Mouse (Mus musculus) heart, embryonic 16.5 days (tissue): ENCODE data around the gene Mtfp1. TPM values are rescaled to one million over a fixed set of nuclear protein-coding genes. Genes with fewer than 3 reads are reported as not detected.
A peak's percentile ranks its signal among the peaks of the same experiment; 100 is the strongest.

Experiments
- ATAC-seq: fragments of 200-750 bp; cut with Nextera tagmentation; replicated peaks from 2 replicates; pipeline ENCODE4 v1.8.0; 2017; ENCODE audit warnings: moderate number of reproducible peaks; ENCODE audit not compliant: insufficient read depth, low FRiP score; ENCODE audit errors: extremely low read depth
- H3K27ac ChIP-seq: fragments of 300-500 bp; sonication (generic); 2 replicates; pipeline ENCODE4 v1.5.1; 2014; ENCODE audit warnings: mild to moderate bottlenecking, low read length, control low read depth, moderate library complexity
- H3K27me3 ChIP-seq: fragments of 300-500 bp; sonication (generic); 2 replicates; pipeline ENCODE4 v1.6.1; 2014; ENCODE audit warnings: low read length, mixed read lengths; ENCODE audit not compliant: control insufficient read depth, insufficient read depth
- H3K36me3 ChIP-seq: fragments of 300-500 bp; sonication (generic); 2 replicates; pipeline ENCODE4 v1.6.1; 2014; ENCODE audit not compliant: control insufficient read depth, insufficient read depth
- H3K4me1 ChIP-seq: fragments of 300-500 bp; sonication (generic); 2 replicates; pipeline ENCODE4 v1.6.1; 2014; ENCODE audit warnings: low read length, mixed read lengths; ENCODE audit not compliant: control insufficient read depth, insufficient read depth
- H3K4me2 ChIP-seq: fragments of 300-500 bp; sonication (generic); 2 replicates; pipeline ENCODE4 v1.6.1; 2014; ENCODE audit warnings: low read depth, mild to moderate bottlenecking, control low read depth, low read length
- H3K4me3 ChIP-seq: fragments of 300-500 bp; sonication (generic); 2 replicates; pipeline ENCODE4 v1.5.1; 2014; ENCODE audit warnings: mild to moderate bottlenecking, control low read depth, low read length
- H3K9ac ChIP-seq: fragments of 300-500 bp; sonication (generic); 2 replicates; pipeline ENCODE4 v1.6.1; 2014; ENCODE audit warnings: low read length, control low read depth
- H3K9me3 ChIP-seq: fragments of 300-500 bp; sonication (generic); replicated peaks from 2 replicates; pipeline ENCODE4 v1.6.1; 2016; ENCODE audit warnings: low read length; ENCODE audit not compliant: control insufficient read depth
- WGBS: fragments of 180-500 bp; shearing (Covaris S2); extraction: QIAGEN DNeasy Blood & Tissue Kit; methylation state at CpG from one replicate; pipeline ENCODE4 v1.1.7; 2014; 5-methylcytosine and 5-hydroxymethylcytosine counted together
- polyA plus RNA-seq: library from polyadenylated mRNA; unstranded; fragments of >200 nt; fragmentation: Nextera tagmentation; extraction: Ambion mirVana; gene quantifications from 2 replicates; pipeline ENCODE4 v1.2.1, GENCODE M21; 2015

Gene Mtfp1
- polyA plus RNA-seq = 41.6 and 42.5 TPM in 2 replicates

DNA sequence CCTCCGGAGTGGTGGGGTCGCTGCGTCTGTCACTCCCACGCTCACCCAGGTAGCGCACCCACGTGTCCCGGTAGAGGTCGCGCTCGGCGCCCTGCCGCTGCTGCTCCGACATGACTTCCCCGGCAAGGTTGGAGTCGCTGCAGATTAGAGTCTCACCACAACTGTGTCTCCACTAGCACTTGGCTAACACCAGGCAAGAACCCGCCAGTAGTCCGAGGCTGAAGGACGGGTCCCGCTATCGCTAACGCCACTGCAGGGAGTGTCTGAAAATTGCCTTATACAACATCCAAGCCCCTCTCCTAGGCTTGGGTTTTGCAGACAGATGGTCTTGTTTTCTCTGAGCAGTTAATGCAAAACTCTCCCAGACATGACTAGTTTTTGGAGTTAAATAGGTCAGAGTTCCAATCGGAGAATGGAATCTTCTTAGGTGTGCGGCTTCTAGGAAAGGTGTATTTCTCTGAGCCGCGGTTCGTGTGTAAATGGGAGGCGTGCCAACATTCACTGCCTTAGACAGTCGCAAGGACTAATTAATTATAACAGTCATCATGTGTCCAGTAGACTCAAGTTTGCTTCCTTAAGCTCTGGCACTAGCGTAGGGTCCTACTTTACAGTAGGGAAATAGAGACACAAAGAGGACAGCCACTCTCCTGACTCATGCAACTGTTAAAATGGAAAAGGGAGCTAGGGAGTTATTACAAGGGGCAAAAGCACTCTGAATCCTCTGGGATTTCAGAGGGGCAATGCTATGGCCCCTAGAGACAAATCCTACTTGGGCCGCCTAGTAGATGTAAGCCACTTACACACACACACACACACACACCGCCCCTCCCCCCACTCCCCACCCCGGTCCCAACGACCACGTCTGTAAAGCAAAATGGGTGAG lies at the start of gene Mtfp1:
Mtfp1 (minus strand) TSS at position 275 of the 883 bp plus-strand sequence.
- H3K4me1 ChIP-seq = peaks cover 21% of the 10 kb centered on the region
- no peaks in the 10 kb centered on the region for H3K27me3 ChIP-seq
- peaks cover 8% of the 10 kb centered on the region for H3K9me3 ChIP-seq
- WGBS = 6% methylated on average over 34 of the region's 34 CpGs
- H3K36me3 ChIP-seq = peaks cover 25% of the 10 kb centered on the region
- H3K4me3 ChIP-seq = peak within 1 kb of the TSS; percentile 76
- H3K27ac ChIP-seq = peak within 1 kb of the TSS; percentile 94
- peak within 1 kb of the TSS; percentile 64 for H3K4me2 ChIP-seq
- peak; percentile 14; the same call in 1 of the 2 replicates for ATAC-seq
- peak within 1 kb of the TSS; percentile 81 for H3K9ac ChIP-seq

DNA sequence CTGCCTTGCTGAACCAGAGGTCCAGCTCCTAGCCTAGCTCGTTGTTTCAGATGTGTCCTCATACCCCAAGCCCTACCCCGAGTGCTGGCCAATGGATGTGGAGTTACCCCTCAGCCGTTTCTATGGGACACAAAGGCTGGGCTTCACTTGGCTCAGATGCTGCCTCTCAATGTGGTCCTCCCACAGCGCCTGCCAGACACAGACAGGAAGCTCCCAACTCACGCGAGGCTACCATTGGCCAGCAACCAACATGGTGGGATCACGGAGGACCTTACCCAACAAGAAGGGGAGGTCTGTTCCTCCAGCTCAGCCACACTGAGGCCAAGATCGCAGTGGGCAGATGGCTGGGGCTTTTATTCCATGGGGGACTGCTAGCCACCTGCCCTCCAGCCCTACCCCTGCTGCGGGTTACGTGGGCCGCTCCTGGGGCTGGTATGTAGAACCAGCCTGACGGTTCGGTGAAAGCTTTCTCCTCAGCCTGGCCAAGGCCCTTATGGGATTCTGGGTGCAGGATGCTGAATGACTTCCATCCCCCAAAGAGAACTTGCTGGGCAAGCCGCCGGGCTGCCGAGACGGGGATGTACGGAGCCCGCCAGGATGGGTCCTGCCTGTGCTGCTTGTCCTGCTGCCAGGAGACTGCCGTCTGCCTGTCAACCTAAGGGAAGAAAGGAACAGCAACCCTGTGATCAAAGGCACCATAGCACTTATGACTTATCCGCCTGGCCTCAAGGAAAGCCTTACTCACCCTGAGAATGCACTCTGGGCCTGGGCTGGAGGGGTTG lies 48.2 kb upstream of the Mtfp1 start:
- Histone ChIP-seq H3K4me2 (no peak overlapping the region), H3K9me3 (no peaks in the 10 kb centered on the region), H3K4me3 (no peak overlapping the region), H3K27me3 (no peaks in the 10 kb centered on the region), H3K27ac (no peak overlapping the region), H3K36me3 (peaks cover 33% of the 10 kb centered on the region), H3K9ac (no peak overlapping the region), H3K4me1 (no peaks in the 10 kb centered on the region)
- ATAC-seq = no peak
- 83% methylated on average over 21 of the region's 21 CpGs for whole genome bisulfite sequencing

DNA sequence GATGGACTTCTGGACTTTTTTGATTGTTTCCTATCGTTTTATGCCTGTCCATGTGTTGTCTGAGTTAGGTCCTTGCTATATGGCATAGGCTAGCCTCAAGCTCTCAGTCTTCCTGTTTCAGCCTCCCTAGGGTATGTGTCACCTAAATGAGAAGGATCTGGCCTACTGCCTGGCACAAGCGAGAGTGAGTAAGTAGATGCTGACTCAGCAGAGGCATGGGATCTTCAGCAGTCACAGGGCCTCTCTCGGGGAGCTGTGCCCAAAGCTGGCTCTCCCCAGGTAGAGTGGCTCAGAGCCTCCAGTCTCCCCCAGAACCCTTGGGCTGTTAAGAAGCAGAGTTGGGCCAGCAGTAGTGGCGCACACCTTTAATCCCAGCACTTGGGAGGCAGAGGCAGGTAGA lies 47.1 kb upstream of the Mtfp1 start:
- no peak overlapping the region for H3K27ac ChIP-seq
- no peak overlapping the region for H3K9ac ChIP-seq
- H3K4me1 ChIP-seq = no peaks in the 10 kb centered on the region
- H3K4me2 ChIP-seq = no peak overlapping the region
- ATAC-seq = no peak
- peaks cover 33% of the 10 kb centered on the region for H3K36me3 ChIP-seq
- WGBS = 80% methylated on average over 4 of the region's 4 CpGs
- no peaks in the 10 kb centered on the region for H3K9me3 ChIP-seq
- H3K27me3 ChIP-seq = no peaks in the 10 kb centered on the region
- H3K4me3 ChIP-seq = no peak overlapping the region

GRCm38 (mm10) chr11:4141505-4141904 lies 46.3 kb upstream of the Mtfp1 start:
- Histone ChIP-seq H3K27ac (no peak overlapping the region), H3K9me3 (no peaks in the 10 kb centered on the region), H3K36me3 (peaks cover 33% of the 10 kb centered on the region), H3K4me3 (no peak overlapping the region), H3K4me1 (no peaks in the 10 kb centered on the region; the same call in 1 of the 2 replicates), H3K4me2 (no peak overlapping the region), H3K9ac (no peak overlapping the region), H3K27me3 (no peaks in the 10 kb centered on the region)
- no peak for ATAC-seq

GRCm38 (mm10) chr11:4138964-4139363 lies 43.7 kb upstream of the Mtfp1 start:
- no peak overlapping the region for H3K4me2 ChIP-seq
- 88% methylated on average over 2 of the region's 2 CpGs for WGBS
- H3K27ac ChIP-seq = no peak overlapping the region
- H3K4me3 ChIP-seq = no peak overlapping the region
- no peaks in the 10 kb centered on the region for H3K27me3 ChIP-seq
- peaks cover 14% of the 10 kb centered on the region for H3K4me1 ChIP-seq
- ATAC-seq = no peak
- no peaks in the 10 kb centered on the region for H3K9me3 ChIP-seq
- peaks cover 31% of the 10 kb centered on the region for H3K36me3 ChIP-seq
- no peak overlapping the region for H3K9ac ChIP-seq

- H3K4me2 ChIP-seq = peak within 1 kb of the TSS; percentile 94
- H3K27me3 ChIP-seq = no peaks in the 10 kb centered on the region
- peaks cover 14% of the 10 kb centered on the region for H3K4me1 ChIP-seq
- 3% methylated on average over 65 of the region's 66 CpGs for WGBS
- peak within 1 kb of the TSS; percentile 93 for H3K4me3 ChIP-seq
- peak within 1 kb of the TSS; percentile 87 for H3K27ac ChIP-seq
- peak; percentile 95 for ATAC-seq
- no peaks in the 10 kb centered on the region for H3K9me3 ChIP-seq
- peak within 1 kb of the TSS; percentile 97 for H3K9ac ChIP-seq
- peaks cover 3% of the 10 kb centered on the region; the same call in 1 of the 2 replicates for H3K36me3 ChIP-seq
These were observed 40.0 kb upstream of the Mtfp1 start, which contains the start of gene Rnf215 for GRCm38 (mm10) chr11:4134986-4135935. Rnf215 (plus strand) TSS chr11:4135202.

- ATAC-seq = no peak
- Histone ChIP-seq H3K9ac (no peak overlapping the region), H3K4me3 (no peak overlapping the region)
These were observed 39.2 kb upstream of the Mtfp1 start for GRCm38 (mm10) chr11:4134400-4134799.

DNA sequence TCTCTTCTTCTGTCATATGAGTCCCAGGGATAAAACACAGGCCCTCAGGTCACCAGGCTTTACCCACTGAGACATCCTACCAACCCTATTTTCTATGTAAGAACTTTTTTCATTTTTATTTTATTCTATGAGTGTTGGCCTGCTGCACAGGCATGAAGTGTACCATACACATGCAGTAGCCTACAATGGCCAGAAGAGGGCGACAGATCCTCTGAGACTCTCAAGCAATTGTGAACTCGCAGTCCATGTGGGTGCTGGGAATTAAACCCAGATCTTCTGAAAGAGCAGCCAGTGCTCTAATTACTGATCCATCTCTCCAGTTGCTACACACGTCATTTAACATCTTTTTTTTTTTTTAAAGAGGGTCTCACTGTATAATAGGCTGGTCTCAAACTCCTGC lies 38.2 kb upstream of the Mtfp1 start:
- Histone ChIP-seq H3K36me3 (no peaks in the 10 kb centered on the region), H3K4me2 (no peak overlapping the region), H3K4me3 (no peak overlapping the region), H3K9ac (no peak overlapping the region), H3K27me3 (no peaks in the 10 kb centered on the region), H3K9me3 (no peaks in the 10 kb centered on the region), H3K27ac (no peak overlapping the region), H3K4me1 (peaks cover 14% of the 10 kb centered on the region)
- 48% methylated on average over 3 of the region's 3 CpGs for WGBS
- no peak for ATAC-seq

More at GRCm38 (mm10) chr11:4134400-4134799, 39.2 kb upstream of the Mtfp1 start:
- Histone ChIP-seq H3K4me1 (peaks cover 14% of the 10 kb centered on the region), H3K4me2 (peak overlapping the region; percentile 94; the same call in 1 of the 2 replicates), H3K36me3 (no peaks in the 10 kb centered on the region), H3K9me3 (no peaks in the 10 kb centered on the region), H3K27me3 (no peaks in the 10 kb centered on the region), H3K27ac (no peak overlapping the region)
- 54% methylated on average over 6 of the region's 6 CpGs for WGBS
